Mouse (Mus musculus): ENCODE measurements at regions not wholly inside any gene's neighbourhood (a gene's known extent, or its start where the extent isn't known, plus 50 kb on each side); places are given as distances from the start of the nearest gene placed in this dataset.
A peak's percentile ranks its signal among the peaks of the same experiment; 100 is the strongest.

GRCm38 (mm10) chr4:39508866-39509265 lies 58.8 kb downstream of the 1700009N14Rik start:
- 95% methylated on average over 6 of the region's 6 CpGs for WGBS
- no peaks in the 10 kb centered on the region for H3K9me3 ChIP-seq (replicated peaks; ENCODE audit: control insufficient read depth, low read length, poor library complexity, severe bottlenecking)
- H3K27me3 ChIP-seq (ENCODE audit: control insufficient read depth, insufficient read depth, low read depth, low read length) = no peaks in the 10 kb centered on the region
- no peak overlapping the region for H3K27ac ChIP-seq (ENCODE audit: low read length)
- H3K36me3 ChIP-seq (ENCODE audit: control insufficient read depth, insufficient read depth, low read length) = no peaks in the 10 kb centered on the region
- no peak overlapping the region for H3K9ac ChIP-seq (ENCODE audit: low read depth, low read length)
- no peak overlapping the region for H3K4me3 ChIP-seq (ENCODE audit: low read depth, low read length)
- ATAC-seq = no peak
- H3K4me2 ChIP-seq (ENCODE audit: low read length) = no peak overlapping the region
- H3K4me1 ChIP-seq (ENCODE audit: control insufficient read depth, insufficient read depth, low read length) = no peaks in the 10 kb centered on the region

GRCm38 (mm10) chr4:39527492-39527891 lies 77.4 kb downstream of the 1700009N14Rik start:
- Histone ChIP-seq H3K36me3 (ENCODE audit: control insufficient read depth, insufficient read depth, low read length) (no peaks in the 10 kb centered on the region), H3K9ac (ENCODE audit: low read depth, low read length) (no peak overlapping the region), H3K4me3 (ENCODE audit: low read depth, low read length) (no peak overlapping the region), H3K4me2 (ENCODE audit: low read length) (no peak overlapping the region), H3K27me3 (ENCODE audit: control insufficient read depth, insufficient read depth, low read depth, low read length) (no peaks in the 10 kb centered on the region), H3K4me1 (ENCODE audit: control insufficient read depth, insufficient read depth, low read length) (no peaks in the 10 kb centered on the region), H3K27ac (ENCODE audit: low read length) (no peak overlapping the region), H3K9me3 (replicated peaks; ENCODE audit: control insufficient read depth, low read length, poor library complexity, severe bottlenecking) (no peaks in the 10 kb centered on the region)
- 90% methylated on average over 2 of the region's 2 CpGs for WGBS
- ATAC-seq = no peak

GRCm38 (mm10) chr4:39528661-39529060 lies 78.6 kb downstream of the 1700009N14Rik start:
- Histone ChIP-seq H3K27ac (ENCODE audit: low read length) (no peak overlapping the region), H3K27me3 (ENCODE audit: control insufficient read depth, insufficient read depth, low read depth, low read length) (no peaks in the 10 kb centered on the region), H3K36me3 (ENCODE audit: control insufficient read depth, insufficient read depth, low read length) (no peaks in the 10 kb centered on the region), H3K4me3 (ENCODE audit: low read depth, low read length) (no peak overlapping the region), H3K4me1 (ENCODE audit: control insufficient read depth, insufficient read depth, low read length) (no peaks in the 10 kb centered on the region), H3K4me2 (ENCODE audit: low read length) (no peak overlapping the region), H3K9ac (ENCODE audit: low read depth, low read length) (no peak overlapping the region), H3K9me3 (replicated peaks; ENCODE audit: control insufficient read depth, low read length, poor library complexity, severe bottlenecking) (no peaks in the 10 kb centered on the region)
- WGBS = 74% methylated on average over 4 of the region's 4 CpGs
- no peak for ATAC-seq

- no peak overlapping the region for H3K27ac ChIP-seq (ENCODE audit: low read length)
- H3K9me3 ChIP-seq (replicated peaks; ENCODE audit: control insufficient read depth, low read length, poor library complexity, severe bottlenecking) = no peaks in the 10 kb centered on the region
- no peak for ATAC-seq
- no peaks in the 10 kb centered on the region for H3K36me3 ChIP-seq (ENCODE audit: control insufficient read depth, insufficient read depth, low read length)
- H3K9ac ChIP-seq (ENCODE audit: low read depth, low read length) = no peak overlapping the region
- no peak overlapping the region for H3K4me3 ChIP-seq (ENCODE audit: low read depth, low read length)
- H3K4me2 ChIP-seq (ENCODE audit: low read length) = no peak overlapping the region
- no peaks in the 10 kb centered on the region for H3K27me3 ChIP-seq (ENCODE audit: control insufficient read depth, insufficient read depth, low read depth, low read length)
- WGBS = 91% methylated on average over 3 of the region's 3 CpGs
- H3K4me1 ChIP-seq (ENCODE audit: control insufficient read depth, insufficient read depth, low read length) = no peaks in the 10 kb centered on the region
Measured at GRCm38 (mm10) chr4:39556101-39556763, 106.1 kb downstream of the 1700009N14Rik start.

- Histone ChIP-seq H3K4me2 (ENCODE audit: low read length) (no peak overlapping the region), H3K27me3 (ENCODE audit: control insufficient read depth, insufficient read depth, low read depth, low read length) (no peaks in the 10 kb centered on the region), H3K36me3 (ENCODE audit: control insufficient read depth, insufficient read depth, low read length) (no peaks in the 10 kb centered on the region), H3K27ac (ENCODE audit: low read length) (no peak overlapping the region), H3K4me3 (ENCODE audit: low read depth, low read length) (no peak overlapping the region), H3K4me1 (ENCODE audit: control insufficient read depth, insufficient read depth, low read length) (no peaks in the 10 kb centered on the region), H3K9me3 (replicated peaks; ENCODE audit: control insufficient read depth, low read length, poor library complexity, severe bottlenecking) (no peaks in the 10 kb centered on the region), H3K9ac (ENCODE audit: low read depth, low read length) (no peak overlapping the region)
- WGBS = 81% methylated on average over 2 of the region's 2 CpGs
- ATAC-seq = no peak
Measured at GRCm38 (mm10) chr4:39597426-39597825, 147.3 kb downstream of the 1700009N14Rik start.

- Histone ChIP-seq H3K9ac (ENCODE audit: low read depth, low read length) (no peak overlapping the region), H3K27ac (ENCODE audit: low read length) (no peak overlapping the region), H3K9me3 (replicated peaks; ENCODE audit: control insufficient read depth, low read length, poor library complexity, severe bottlenecking) (no peaks in the 10 kb centered on the region), H3K27me3 (ENCODE audit: control insufficient read depth, insufficient read depth, low read depth, low read length) (no peaks in the 10 kb centered on the region), H3K36me3 (ENCODE audit: control insufficient read depth, insufficient read depth, low read length) (no peaks in the 10 kb centered on the region), H3K4me1 (ENCODE audit: control insufficient read depth, insufficient read depth, low read length) (no peaks in the 10 kb centered on the region), H3K4me2 (ENCODE audit: low read length) (no peak overlapping the region), H3K4me3 (ENCODE audit: low read depth, low read length) (no peak overlapping the region)
- 93% methylated on average over 5 of the region's 5 CpGs for WGBS
- ATAC-seq = no peak
Measured at GRCm38 (mm10) chr4:39605046-39605445, 155.0 kb downstream of the 1700009N14Rik start.

- no peak overlapping the region for H3K9ac ChIP-seq (ENCODE audit: low read depth, low read length)
- no peak overlapping the region for H3K4me3 ChIP-seq (ENCODE audit: low read depth, low read length)
- H3K27ac ChIP-seq (ENCODE audit: low read length) = no peak overlapping the region
- WGBS = 77% methylated on average over 7 of the region's 7 CpGs
- no peaks in the 10 kb centered on the region for H3K36me3 ChIP-seq (ENCODE audit: control insufficient read depth, insufficient read depth, low read length)
- H3K4me2 ChIP-seq (ENCODE audit: low read length) = no peak overlapping the region
- no peaks in the 10 kb centered on the region for H3K9me3 ChIP-seq (replicated peaks; ENCODE audit: control insufficient read depth, low read length, poor library complexity, severe bottlenecking)
- H3K27me3 ChIP-seq (ENCODE audit: control insufficient read depth, insufficient read depth, low read depth, low read length) = no peaks in the 10 kb centered on the region
- ATAC-seq = peak; percentile 68; the same call in 1 of the 2 replicates
- H3K4me1 ChIP-seq (ENCODE audit: control insufficient read depth, insufficient read depth, low read length) = no peaks in the 10 kb centered on the region
Measured at GRCm38 (mm10) chr4:39644136-39644535, 194.0 kb downstream of the 1700009N14Rik start.

GRCm38 (mm10) chr4:39644849-39645248 lies 194.8 kb downstream of the 1700009N14Rik start:
- Histone ChIP-seq H3K27me3 (ENCODE audit: control insufficient read depth, insufficient read depth, low read depth, low read length) (no peaks in the 10 kb centered on the region), H3K9me3 (replicated peaks; ENCODE audit: control insufficient read depth, low read length, poor library complexity, severe bottlenecking) (no peaks in the 10 kb centered on the region), H3K4me2 (ENCODE audit: low read length) (no peak overlapping the region), H3K4me1 (ENCODE audit: control insufficient read depth, insufficient read depth, low read length) (no peaks in the 10 kb centered on the region), H3K27ac (ENCODE audit: low read length) (no peak overlapping the region), H3K4me3 (ENCODE audit: low read depth, low read length) (no peak overlapping the region), H3K9ac (ENCODE audit: low read depth, low read length) (no peak overlapping the region), H3K36me3 (ENCODE audit: control insufficient read depth, insufficient read depth, low read length) (no peaks in the 10 kb centered on the region)
- no peak for ATAC-seq
- 80% methylated on average over 5 of the region's 5 CpGs for WGBS

- ATAC-seq = peak; percentile 76; the same call in 1 of the 2 replicates
- 31% methylated on average over 2 of the region's 2 CpGs for WGBS
- H3K9ac ChIP-seq (ENCODE audit: low read depth, low read length) = no peak overlapping the region
- no peaks in the 10 kb centered on the region for H3K36me3 ChIP-seq (ENCODE audit: control insufficient read depth, insufficient read depth, low read length)
- H3K4me3 ChIP-seq (ENCODE audit: low read depth, low read length) = no peak overlapping the region
- H3K27me3 ChIP-seq (ENCODE audit: control insufficient read depth, insufficient read depth, low read depth, low read length) = no peaks in the 10 kb centered on the region
- H3K9me3 ChIP-seq (replicated peaks; ENCODE audit: control insufficient read depth, low read length, poor library complexity, severe bottlenecking) = no peaks in the 10 kb centered on the region
- no peak overlapping the region for H3K27ac ChIP-seq (ENCODE audit: low read length)
- H3K4me1 ChIP-seq (ENCODE audit: control insufficient read depth, insufficient read depth, low read length) = peaks cover 7% of the 10 kb centered on the region
- no peak overlapping the region for H3K4me2 ChIP-seq (ENCODE audit: low read length)
Measured at GRCm38 (mm10) chr4:39660538-39660937, 210.4 kb downstream of the 1700009N14Rik start.
